Mouse (Mus musculus) kidney, adult 18-20 months (tissue): Measurements from ENCODE around the gene Evl.

ENCODE experiments used
- DNase-seq: peaks from one replicate; pipeline ENCODE4 v3.0.0; 2021

Evl gene

DNA sequence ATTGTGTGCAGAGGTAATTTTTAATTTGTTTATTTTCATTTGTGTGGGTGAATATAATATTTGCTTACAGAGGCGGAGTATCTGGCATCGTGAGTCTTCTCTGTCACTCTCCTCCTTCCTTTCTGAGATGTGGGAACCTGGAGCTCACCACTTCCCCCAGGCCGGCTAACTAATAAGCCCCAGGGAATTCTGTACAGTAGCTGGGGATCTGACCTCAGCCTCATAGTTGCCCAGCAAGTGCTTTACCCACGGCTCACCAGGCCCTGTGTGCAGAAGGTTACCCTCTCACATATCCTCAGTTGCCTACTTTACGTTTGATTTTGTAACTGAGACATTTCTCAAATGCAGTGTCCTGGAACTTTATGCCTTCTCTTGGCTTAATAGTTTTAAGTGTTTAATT lies 37.1 kb downstream of the Evl start:
- no peak for DNase-seq

DNA sequence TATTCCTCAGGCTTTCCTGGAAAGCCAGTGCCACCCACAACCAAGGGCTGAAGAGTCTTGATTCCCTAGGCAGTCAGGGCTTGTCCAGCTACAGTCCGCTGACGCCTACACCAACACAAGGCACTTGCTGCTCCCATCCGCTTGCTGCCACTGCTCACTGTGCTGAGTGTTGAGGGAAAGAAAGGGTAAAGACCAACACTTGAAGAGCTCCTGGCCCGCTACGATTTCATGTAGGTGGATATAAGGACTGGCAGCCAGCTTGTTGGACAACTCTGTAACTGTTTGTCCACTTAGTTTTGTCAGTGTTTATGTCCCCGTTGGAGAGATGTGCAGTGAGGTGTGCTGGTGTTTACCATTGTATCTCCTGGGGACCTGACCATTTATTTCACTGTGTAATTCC lies 38.3 kb downstream of the Evl start:
- no peak for DNase-seq

DNA sequence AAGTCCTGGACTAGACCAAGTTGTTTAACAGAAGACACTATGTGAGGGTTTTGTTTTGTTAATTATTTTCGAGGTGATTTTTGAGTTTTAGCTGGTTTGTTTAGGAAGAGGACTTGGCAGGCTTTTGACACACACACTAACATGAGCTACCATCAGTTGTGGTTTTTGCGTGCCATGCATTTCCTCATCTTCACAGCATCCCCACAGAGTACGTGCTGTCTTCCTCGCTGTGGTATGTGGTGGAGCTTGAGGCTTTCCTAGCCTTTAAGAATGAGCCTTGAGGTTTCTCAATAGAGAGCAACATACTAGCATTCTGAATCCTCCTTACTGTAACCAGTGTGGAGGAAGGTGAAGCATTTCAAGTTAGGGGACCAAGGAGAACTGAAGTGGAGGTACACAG lies 46.3 kb downstream of the Evl start:
- no peak for DNase-seq

DNA sequence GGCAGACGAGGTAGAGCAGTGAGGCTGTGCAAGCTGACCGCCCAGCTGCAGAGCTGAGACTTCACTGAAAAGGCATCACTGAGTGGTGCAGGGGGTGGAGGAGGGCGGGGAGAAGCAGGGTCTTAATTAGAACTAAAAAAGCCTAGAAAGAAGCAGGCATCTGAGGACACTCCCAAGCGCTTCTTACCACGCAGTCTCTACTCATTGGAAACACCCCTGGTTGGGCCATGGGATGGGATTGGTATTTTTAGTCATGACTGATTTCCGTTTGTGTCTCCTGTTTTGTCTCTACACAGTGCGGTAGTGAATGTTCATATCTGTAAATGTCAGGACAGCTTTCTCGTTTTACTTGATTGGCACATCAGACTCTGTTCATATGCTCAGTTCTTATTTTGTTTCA lies 46.8 kb downstream of the Evl start:
- no peak for DNase-seq

DNA sequence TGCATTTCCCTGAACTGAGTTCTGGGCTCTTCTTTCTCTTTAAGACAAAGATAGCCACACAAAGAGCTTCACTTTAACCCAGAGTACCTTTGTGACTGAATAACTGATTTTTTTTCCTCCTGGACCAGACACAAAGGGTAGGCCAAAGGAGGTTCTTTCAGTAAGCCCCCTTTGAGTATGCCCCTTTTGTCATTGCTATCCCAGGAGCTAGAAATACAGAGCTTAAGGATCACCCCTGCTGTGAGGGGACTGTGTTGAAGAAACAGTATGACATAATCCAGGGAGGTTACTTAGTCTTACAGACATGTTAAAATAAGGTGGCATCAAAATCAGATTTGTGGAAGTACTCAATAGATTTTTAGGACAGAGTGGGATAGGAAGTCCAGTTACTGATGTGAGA lies 50.0 kb downstream of the Evl start:
- no peak for DNase-seq

DNA sequence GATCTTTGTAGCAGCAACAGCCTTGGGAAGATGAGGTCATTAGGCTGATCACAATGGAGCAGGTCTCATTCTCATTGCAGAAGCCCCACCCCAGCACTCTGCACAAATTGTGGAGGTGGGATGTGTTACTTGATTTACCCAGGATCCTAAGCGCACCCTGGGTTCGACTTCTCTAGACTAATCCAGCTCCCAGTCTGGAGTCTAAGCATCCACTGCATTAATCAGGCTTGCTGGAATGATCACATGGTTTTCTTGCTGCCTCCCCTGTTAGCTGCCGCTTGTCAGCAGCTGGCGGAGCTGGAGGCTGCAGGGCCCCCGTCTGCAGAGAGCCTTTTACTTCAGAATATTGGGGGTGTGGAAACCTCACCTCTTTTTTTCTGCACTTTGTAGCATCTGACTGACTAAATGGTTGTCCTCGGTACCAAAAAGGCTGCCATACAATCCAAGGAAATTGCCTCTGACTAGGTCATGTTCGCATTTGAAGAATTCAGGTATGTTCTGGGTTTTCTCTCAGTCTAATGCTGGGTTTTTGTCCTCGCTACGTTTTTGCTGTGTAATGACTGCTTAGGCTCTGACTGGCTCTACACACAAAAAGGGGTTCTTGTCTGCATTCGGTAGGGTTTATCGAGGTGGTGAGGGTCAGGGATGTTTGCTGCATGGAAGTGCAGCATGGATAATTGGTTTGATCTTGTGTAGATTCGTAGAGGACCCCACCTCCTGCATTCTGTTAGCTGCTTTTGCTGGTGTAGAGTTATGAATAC lies 51.2 kb downstream of the Evl start:
- no peak for DNase-seq

DNA sequence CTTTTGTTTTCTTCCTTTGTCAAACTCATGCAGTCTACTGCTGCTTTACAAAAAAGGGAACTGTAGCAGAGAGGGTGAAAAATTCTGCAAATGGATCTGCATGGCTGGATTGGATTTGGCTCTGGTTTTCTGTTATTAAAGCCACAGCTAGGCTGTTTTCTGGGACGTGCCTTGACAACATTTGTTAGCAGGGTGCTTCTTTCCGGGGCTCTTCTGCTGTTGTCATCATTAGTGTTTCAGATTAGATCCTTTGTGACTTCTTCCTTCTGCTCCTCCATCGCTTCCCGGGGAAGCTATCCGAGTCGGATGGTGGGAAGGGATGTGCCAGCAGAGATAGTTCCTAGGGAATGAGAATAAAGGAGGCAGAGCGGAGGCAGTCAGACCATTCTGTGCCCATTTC lies 51.8 kb downstream of the Evl start:
- DNase-seq, result no peak

DNA sequence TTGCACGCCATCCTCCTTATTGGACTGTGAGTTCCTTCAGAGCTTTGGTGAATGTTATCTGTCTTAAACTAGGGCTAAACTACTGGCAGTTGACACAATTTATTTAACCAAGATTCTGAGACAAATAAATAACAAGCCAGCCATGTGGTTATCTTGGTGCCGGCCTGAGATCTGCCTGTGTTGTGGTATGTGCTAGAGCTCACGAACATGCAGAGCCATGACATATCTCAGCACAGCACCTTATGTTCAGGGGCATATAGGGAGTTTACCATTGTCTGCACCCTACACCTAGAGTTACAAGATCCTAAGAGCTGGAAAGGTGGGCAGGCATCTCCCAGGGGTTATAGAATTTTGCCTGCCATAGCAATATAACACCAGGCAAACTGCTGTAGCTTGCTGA lies 54.9 kb downstream of the Evl start:
- DNase-seq, result no peak

DNA sequence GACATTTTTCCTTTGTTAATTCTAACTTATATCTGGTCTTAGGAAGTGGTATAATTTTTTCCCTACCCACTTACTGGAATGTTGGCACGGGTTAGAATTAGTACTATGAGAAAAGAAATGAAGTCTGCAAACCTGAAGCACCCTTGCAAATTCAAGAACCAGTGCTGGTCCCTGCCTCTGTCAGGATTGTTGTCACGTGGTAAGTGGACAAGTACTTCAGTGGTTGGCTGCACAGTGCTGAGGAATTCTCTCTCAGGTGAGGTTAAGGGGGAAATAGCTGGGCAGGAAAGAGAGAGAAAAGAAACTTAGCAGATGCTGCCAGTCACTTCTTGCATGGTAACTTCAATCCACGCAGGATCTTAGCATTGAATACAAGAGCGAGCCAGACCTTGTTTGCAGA lies 55.7 kb downstream of the Evl start:
- DNase-seq, result no peak

DNA sequence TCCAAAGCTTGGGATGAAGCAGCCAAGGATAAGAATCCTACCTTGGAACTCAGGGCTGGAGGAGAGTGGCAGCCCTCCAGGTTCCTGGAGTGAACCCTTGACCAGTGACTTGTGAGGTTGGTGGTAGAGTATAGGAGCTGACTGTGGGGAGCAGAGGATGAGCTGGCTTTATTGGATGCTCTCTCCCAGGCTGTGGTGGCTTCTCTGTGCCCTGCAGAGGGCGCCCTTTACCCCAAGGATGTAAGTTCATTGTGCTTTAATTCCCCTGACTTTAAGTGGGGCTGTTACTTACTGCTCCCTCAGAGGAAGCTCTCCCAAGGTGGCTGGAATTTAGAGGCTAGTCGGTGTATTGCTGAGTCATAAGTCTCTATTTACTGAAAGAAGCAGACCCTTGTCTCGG lies 58.6 kb downstream of the Evl start:
- DNase-seq, result peak; percentile 84

DNA sequence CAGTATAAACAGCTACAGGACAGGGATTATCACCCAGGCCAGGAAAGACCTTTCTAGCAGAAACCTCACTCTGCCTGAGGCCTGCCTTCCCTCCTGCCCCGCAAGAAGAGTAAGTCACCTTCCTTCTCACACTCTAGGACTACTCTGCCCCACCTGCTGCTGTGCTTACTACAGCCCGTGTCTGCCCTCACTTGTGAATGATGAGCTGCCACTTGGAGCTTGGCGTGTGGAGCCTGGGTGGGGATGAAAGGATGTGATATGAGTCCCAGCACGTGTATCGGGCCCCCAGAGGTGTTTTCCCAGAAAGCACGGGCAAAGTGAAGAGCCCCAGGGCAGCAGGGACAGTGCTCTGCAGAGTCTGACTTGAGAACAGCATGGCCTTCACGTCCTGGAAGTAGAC lies 63.0 kb downstream of the Evl start:
- DNase-seq, result no peak

DNA sequence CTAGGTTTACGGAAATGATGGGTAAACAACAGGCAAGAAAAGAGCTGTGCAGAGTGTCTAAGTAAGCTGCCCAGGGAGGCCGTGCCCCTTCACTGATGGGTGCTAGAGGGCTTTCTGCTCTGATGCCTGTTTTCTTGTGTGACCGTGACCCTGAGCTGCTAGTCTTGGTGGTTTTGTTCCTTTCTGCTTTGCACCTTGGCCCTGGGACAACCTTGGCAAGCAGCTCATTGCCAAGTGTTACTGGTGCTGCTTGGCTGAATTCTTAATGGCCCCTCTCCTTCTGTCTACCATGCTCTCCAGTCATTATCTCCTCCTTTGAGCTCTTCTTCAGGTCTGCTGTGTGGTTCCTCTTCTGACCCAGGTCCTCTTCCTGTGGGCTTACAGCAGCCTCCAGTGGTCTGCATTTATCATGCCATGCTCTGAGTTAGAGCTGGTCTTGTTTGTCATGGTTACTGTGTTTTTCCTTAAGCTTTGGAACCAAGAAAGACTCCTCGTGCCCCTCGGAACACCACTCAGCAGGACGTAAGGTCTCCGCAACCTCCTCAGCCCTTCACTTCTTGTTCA lies 65.4 kb downstream of the Evl start:
- peak; percentile 40 for DNase-seq

DNA sequence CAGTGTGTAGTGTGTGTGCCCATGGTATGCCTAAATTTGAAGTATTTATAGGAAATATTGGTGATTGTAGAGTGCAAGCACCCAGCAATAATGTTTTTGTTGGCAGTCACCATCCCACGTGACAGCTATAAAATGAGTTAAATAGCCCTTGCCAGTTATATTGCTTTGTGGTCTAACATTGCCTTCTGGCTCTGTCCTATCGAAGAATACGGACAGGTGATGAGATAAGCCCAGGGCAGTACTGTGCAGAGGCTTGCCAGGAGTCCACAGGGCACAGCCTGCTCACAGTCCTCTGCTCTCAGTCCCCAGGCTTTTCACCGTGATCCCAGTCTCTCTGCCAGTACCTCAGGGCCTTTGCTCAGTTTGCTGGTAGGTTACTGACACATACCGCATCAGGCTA lies 67.9 kb downstream of the Evl start:
- DNase-seq, result no peak

DNA sequence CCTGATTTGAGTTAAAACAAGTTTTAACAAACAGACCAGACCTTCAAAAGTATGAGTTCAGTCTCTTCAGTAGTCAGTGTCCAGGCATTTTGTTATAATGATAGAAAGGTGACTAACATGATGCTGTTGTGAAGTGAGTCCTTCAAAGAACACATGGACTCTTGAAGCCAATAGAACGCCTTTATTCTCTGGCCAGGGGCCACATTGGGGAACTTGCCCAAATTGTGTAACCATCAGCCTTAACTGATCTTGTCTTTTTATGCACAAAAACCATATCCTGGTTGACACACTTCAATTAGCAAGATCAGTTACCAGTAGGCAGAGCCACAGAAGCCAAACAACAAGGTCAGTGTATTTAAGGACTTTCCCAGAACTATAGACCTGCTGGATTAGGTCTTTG lies 75.0 kb downstream of the Evl start:
- no peak for DNase-seq

DNA sequence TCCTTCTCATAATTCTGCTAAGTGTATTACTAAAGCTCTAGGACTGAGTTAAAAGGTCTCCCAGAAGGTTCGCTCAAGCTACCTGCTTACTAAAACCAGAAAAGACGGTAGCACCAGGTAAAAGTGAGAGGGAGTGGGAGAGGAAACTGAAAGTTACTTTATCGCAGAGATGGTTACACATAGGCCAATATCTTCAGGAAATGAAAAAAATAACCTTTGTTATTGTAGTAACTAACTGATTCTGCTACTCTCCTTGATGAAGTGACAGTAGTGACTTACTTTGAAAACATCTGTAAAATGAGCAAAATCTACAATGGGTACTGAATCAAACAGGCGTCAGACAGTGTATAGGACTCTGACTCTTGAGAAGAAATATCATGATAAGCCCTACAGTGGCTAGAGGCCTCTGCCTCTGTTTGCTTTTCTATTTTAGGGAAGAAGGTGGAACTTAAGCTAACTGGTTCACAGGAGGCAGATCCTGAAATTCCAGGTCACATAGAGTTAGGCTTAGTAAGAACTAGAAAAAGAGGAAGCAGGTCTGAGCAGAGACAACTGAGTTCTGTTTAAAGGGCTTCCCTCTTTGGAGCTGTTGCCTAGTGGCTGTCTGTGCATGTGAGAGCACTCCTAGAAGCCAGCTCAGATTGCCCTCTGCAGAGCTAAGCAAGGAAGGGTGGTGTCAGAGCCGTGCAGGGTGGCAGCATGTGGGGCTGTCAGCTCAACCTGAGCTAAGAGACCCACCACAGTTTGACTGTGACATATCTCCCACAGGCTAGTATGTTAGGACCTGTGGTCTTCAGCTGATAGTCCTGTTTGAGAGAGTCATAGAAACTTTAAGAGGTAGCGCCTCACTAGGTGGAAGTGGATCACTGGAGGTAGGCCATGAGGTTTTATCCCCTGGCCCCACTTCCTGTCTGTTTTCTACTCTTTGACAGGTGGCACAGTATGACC lies 76.5 kb downstream of the Evl start:
- DNase-seq, result no peak

DNA sequence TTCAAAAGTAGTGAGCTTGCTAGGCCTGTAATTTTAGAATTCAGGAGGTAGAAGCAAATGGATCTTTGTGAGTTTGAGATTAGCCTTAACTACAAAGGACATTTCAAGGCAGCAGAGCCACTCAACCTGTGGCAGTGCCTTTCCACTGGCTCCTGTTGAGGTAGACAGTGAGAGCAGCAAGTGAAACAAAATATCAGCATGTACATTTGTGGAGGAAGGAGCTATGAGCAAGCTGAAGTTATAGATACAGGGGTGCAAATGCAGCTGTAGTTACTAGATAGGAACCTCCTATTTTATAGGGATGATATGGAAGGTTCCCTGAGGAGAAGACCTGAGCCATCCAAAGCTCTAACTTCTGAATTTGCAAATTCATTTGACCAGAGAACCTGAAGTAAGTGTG lies 78.0 kb downstream of the Evl start:
- no peak for DNase-seq

DNA sequence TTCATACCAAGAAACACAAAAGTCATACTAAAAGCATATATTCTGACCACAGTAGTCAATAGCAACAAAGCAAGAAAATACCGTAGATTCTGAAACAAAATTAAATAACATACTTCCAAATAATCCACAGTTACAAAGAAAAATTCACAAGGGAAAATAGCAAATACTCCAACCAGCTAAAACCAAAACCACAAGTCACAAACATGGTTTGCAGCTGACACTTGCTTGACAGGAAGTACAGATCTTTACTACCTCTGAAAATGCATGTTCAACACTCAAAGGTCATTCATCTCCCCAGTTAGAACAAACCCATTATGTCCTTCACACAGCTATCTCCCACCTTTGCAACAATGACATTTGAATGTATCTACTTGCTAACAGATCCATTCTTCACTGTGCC lies 79.5 kb downstream of the Evl start:
- no peak for DNase-seq

DNA sequence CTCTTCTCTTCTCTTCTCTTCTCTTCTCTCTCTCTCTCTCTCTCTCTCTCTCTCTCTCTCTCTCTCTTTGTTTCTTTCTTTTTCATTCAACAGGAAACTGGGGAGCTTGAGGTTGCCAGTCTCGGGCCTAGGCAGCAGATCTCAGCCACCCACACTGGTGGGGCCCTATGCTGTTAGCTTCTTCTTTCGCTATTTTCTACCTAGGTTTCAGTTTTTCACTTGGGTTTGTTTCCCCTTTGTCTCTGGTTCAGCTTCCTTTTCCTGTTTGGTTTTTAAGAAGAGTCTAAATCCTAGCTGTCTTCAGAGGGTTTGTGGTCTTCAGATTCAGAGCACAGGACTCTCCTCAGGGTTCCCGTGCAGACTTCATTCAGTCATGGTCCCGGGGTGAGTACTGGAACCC lies 81.0 kb downstream of the Evl start:
- no peak for DNase-seq

DNA sequence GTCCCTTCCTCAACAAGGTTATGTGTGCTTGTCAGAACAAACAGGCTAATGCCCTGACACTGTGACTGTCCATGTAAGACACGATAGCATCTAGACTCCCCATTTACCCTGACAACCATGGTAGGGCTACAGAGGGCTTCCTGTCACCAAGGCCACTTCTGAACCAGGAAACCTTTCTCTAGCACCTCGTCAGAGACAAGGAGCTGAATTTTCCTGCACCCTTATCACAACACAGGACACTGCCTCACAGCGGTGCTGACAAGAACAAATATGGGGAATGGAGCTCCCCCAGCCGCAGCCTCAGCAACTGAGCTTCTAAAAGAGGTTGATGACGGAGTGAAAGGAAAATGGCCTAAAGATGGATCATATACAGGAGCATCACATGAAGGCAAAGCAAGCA lies 82.9 kb downstream of the Evl start:
- DNase-seq, result no peak

DNA sequence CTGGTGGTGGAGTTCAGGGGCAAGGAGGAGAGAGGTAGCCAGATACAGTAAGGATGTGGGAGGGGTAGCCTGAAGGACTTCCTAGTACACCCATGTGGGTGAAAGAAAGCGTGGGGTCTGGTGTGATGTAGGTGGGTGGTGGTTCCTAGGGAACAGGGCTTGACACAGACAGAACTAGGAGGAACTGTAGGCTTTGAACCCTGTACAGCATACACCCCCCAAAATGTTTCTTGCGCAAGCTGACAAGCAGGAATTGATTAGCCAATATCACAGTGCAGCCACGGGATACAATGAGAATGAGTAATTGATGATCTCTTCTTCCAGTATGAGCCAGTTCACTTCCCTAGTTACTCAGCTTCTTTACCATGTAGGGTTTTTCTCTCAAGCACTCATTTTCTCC lies 84.6 kb downstream of the Evl start:
- no peak for DNase-seq

DNA sequence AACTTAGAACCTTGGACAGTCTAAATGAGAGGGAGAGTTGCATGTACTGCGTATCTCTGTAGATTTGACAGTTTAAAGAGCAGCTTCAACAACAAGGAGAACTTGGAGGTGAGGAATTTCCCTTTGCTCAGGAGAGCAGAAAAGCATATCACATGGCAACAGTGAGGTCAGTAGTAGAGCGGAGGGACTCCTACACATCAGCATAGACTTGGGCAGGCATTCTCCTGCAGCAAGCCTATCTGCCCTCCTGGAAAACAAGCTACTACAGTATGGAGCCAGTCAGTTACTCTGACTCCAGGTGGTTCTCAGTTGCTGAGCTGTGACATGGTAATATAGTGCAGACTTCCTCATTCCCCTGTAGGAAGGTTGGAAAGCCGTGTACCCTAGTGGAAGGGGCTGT lies 87.5 kb downstream of the Evl start:
- DNase-seq, result no peak

DNA sequence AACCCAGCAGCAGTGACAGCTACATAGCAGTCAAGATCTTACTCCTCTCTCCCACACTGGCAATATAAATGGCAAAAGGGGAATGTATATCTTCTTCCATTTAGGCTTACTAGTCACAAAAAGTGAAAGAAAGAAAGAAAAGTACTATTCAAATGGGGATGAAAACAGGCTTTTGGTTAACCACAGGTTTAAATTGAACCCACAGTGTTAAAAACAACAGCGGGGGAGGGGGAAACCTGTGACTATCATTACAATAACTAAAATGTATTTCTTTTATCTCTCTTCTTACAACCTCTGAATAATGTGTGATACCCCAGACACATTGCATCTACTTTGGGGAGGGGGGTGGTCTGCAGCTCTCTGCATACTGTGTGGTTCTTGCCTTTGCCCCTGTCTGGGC lies 91.7 kb downstream of the Evl start:
- no peak for DNase-seq

DNA sequence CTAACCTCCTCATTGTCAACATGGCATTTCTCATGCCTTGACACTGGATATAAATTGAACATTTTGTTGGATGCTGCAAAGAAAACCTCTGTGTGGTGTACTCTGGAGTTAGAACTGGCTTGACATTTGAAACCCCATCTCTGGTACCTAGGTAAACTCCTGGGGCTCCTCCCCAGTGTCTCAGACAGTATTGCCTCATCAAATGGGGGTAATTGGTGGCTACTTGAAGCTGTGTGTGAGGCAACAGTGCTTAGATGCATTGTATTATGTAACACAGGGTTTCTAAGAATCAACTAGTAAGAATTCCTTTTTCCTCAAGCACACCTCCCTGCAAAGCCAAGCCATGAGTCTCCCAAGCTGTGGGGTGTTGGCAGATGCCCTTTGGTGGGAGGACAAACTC lies 93.3 kb downstream of the Evl start:
- no peak for DNase-seq

DNA sequence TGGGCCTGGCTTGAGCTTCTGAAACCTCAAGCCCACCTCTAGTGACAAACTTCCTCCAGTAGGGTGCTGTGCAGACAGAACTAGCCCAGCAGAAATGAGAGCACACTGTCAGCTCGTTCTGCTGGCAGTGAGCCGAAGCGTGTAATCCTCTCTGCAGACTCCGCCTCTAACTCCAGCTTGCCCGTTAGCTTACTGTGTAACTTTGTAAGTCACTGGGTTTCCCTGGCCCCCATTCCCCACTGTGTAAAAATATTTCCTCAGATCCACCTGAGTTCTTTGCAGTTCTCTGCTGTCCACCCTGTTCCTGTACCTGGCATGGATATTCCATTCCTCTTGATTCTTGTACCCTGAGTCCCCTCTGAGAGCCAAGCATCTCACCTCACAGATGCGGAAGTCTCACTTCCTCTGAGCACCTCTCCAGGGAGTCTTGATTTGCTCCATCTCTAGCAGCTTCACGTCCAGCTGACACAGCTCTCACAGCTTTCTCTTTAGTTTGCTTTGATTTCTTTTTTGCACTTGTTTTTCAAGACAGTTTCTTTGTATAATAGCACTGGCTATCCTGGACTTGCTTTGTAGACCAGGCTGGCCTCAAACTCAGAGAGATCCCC lies 96.6 kb downstream of the Evl start:
- peak; percentile 74 for DNase-seq
